Mouse (Mus musculus): Measurements from ENCODE around the gene Tbc1d10a. TPM values are rescaled to one million over a fixed set of nuclear protein-coding genes. Genes with fewer than 3 reads are reported as not detected.

The Tbc1d10a gene
- polyA plus RNA-seq, 1 experiment from 2014 or later = 20.9 TPM

- Histone ChIP-seq H3K4me1 (ENCODE audit: insufficient read depth) (no peaks in the 10 kb centered on the region), H3K4me2 (no peak overlapping the region), H3K36me3 (ENCODE audit: insufficient read depth) (no peaks in the 10 kb centered on the region), H3K27ac (ENCODE audit: low read depth) (no peak overlapping the region), H3K9me3 (ENCODE audit: low read depth, low read length) (no peaks in the 10 kb centered on the region), H3K4me3 (ENCODE audit: low read depth, low read length) (no peak overlapping the region), H3K27me3 (ENCODE audit: insufficient read depth, low read length) (no peaks in the 10 kb centered on the region), H3K9ac (no peak overlapping the region)
- DNase-seq = no peak
- WGBS = 81% methylated on average over 3 of the region's 3 CpGs
- no peak for TF ChIP-seq CTCF (IDR thresholded peaks at IDR 0.05; ENCODE audit: low read depth)
- no peak for ATAC-seq (ENCODE audit: insufficient read depth)
Observed at GRCm38 (mm10) chr11:4195597-4196031, 9.0 kb downstream of the Tbc1d10a start.

GRCm38 (mm10) chr11:4196636-4197035 is 10.0 kb downstream of the Tbc1d10a start:
- Histone ChIP-seq H3K27me3 (ENCODE audit: insufficient read depth, low read length) (no peaks in the 10 kb centered on the region), H3K4me1 (ENCODE audit: insufficient read depth) (no peaks in the 10 kb centered on the region), H3K36me3 (ENCODE audit: insufficient read depth) (no peaks in the 10 kb centered on the region), H3K9me3 (ENCODE audit: low read depth, low read length) (no peaks in the 10 kb centered on the region), H3K27ac (ENCODE audit: low read depth) (no peak overlapping the region), H3K9ac (no peak overlapping the region), H3K4me2 (no peak overlapping the region), H3K4me3 (ENCODE audit: low read depth, low read length) (no peak overlapping the region)
- WGBS = 50% methylated on average over 8 of the region's 8 CpGs
- TF ChIP-seq CTCF (IDR thresholded peaks at IDR 0.05; ENCODE audit: low read depth) = no peak
- peak; percentile 36 for DNase-seq
- ATAC-seq (ENCODE audit: insufficient read depth) = peak; percentile 75

GRCm38 (mm10) chr11:4197691-4198090 is 11.1 kb downstream of the Tbc1d10a start:
- Histone ChIP-seq H3K27me3 (ENCODE audit: insufficient read depth, low read length) (no peaks in the 10 kb centered on the region), H3K9me3 (ENCODE audit: low read depth, low read length) (no peaks in the 10 kb centered on the region), H3K4me2 (no peak overlapping the region), H3K4me3 (ENCODE audit: low read depth, low read length) (no peak overlapping the region), H3K27ac (ENCODE audit: low read depth) (no peak overlapping the region), H3K9ac (no peak overlapping the region), H3K36me3 (ENCODE audit: insufficient read depth) (no peaks in the 10 kb centered on the region), H3K4me1 (ENCODE audit: insufficient read depth) (no peaks in the 10 kb centered on the region)
- TF ChIP-seq CTCF (IDR thresholded peaks at IDR 0.05; ENCODE audit: low read depth) = no peak
- DNase-seq (no peak), ATAC-seq (ENCODE audit: insufficient read depth) (no peak)
- WGBS = 82% methylated on average over 1 of the region's 1 CpGs

- peaks cover 8% of the 10 kb centered on the region for H3K36me3 ChIP-seq (ENCODE audit: insufficient read depth)
- H3K9me3 ChIP-seq (ENCODE audit: low read depth, low read length) = no peaks in the 10 kb centered on the region
- DNase-seq (peak; percentile 59), ATAC-seq (ENCODE audit: insufficient read depth) (no peak)
- H3K4me1 ChIP-seq (ENCODE audit: insufficient read depth) = no peaks in the 10 kb centered on the region
- TF ChIP-seq CTCF (IDR thresholded peaks at IDR 0.05; ENCODE audit: low read depth) = no peak
- 44% methylated on average over 11 of the region's 11 CpGs for WGBS
- no peak overlapping the region for H3K9ac ChIP-seq
- no peak overlapping the region for H3K4me2 ChIP-seq
- no peak overlapping the region for H3K27ac ChIP-seq (ENCODE audit: low read depth)
- H3K4me3 ChIP-seq (ENCODE audit: low read depth, low read length) = no peak overlapping the region
- H3K27me3 ChIP-seq (ENCODE audit: insufficient read depth, low read length) = no peaks in the 10 kb centered on the region
Observed at GRCm38 (mm10) chr11:4201981-4202700, 15.6 kb downstream of the Tbc1d10a start.

GRCm38 (mm10) chr11:4202995-4203704 is 16.6 kb downstream of the Tbc1d10a start:
- DNase-seq (no peak), ATAC-seq (ENCODE audit: insufficient read depth) (no peak)
- H3K4me3 ChIP-seq (ENCODE audit: low read depth, low read length) = no peak overlapping the region
- no peaks in the 10 kb centered on the region for H3K9me3 ChIP-seq (ENCODE audit: low read depth, low read length)
- 65% methylated on average over 12 of the region's 12 CpGs for WGBS
- H3K27ac ChIP-seq (ENCODE audit: low read depth) = peak overlapping the region; percentile 38; the same call in 1 of the 2 replicates
- H3K27me3 ChIP-seq (ENCODE audit: insufficient read depth, low read length) = no peaks in the 10 kb centered on the region
- no peak for TF ChIP-seq CTCF (IDR thresholded peaks at IDR 0.05; ENCODE audit: low read depth)
- H3K9ac ChIP-seq = no peak overlapping the region
- H3K4me2 ChIP-seq = no peak overlapping the region
- no peaks in the 10 kb centered on the region for H3K4me1 ChIP-seq (ENCODE audit: insufficient read depth)
- peaks cover 8% of the 10 kb centered on the region for H3K36me3 ChIP-seq (ENCODE audit: insufficient read depth)

- Histone ChIP-seq H3K9me3 (ENCODE audit: low read depth, low read length) (no peaks in the 10 kb centered on the region), H3K36me3 (ENCODE audit: insufficient read depth) (peaks cover 11% of the 10 kb centered on the region), H3K4me1 (ENCODE audit: insufficient read depth) (no peaks in the 10 kb centered on the region), H3K4me2 (no peak overlapping the region), H3K9ac (no peak overlapping the region), H3K4me3 (ENCODE audit: low read depth, low read length) (no peak overlapping the region), H3K27me3 (ENCODE audit: insufficient read depth, low read length) (no peaks in the 10 kb centered on the region), H3K27ac (ENCODE audit: low read depth) (peak overlapping the region; percentile 38; the same call in 1 of the 2 replicates)
- no peak for TF ChIP-seq CTCF (IDR thresholded peaks at IDR 0.05; ENCODE audit: low read depth)
- ATAC-seq (ENCODE audit: insufficient read depth) = no peak
- DNase-seq = no peak
- 45% methylated on average over 2 of the region's 2 CpGs for WGBS
Observed at GRCm38 (mm10) chr11:4203705-4204074, 17.1 kb downstream of the Tbc1d10a start.

GRCm38 (mm10) chr11:4205097-4205655 is 18.6 kb downstream of the Tbc1d10a start:
- DNase-seq = no peak
- WGBS = 66% methylated on average over 5 of the region's 5 CpGs
- Histone ChIP-seq H3K9me3 (ENCODE audit: low read depth, low read length) (no peaks in the 10 kb centered on the region), H3K4me3 (ENCODE audit: low read depth, low read length) (no peak overlapping the region), H3K27me3 (ENCODE audit: insufficient read depth, low read length) (no peaks in the 10 kb centered on the region), H3K9ac (no peak overlapping the region), H3K4me1 (ENCODE audit: insufficient read depth) (no peaks in the 10 kb centered on the region), H3K36me3 (ENCODE audit: insufficient read depth) (peaks cover 21% of the 10 kb centered on the region), H3K27ac (ENCODE audit: low read depth) (no peak overlapping the region), H3K4me2 (no peak overlapping the region)
- ATAC-seq (ENCODE audit: insufficient read depth) = no peak
- no peak for TF ChIP-seq CTCF (IDR thresholded peaks at IDR 0.05; ENCODE audit: low read depth)

Measured in lung, embryonic 14.5 days (tissue).